Mouse (Mus musculus): ENCODE data around the gene Bcl2l2. TPM values are rescaled to one million over a fixed set of nuclear protein-coding genes. Genes with fewer than 3 reads are reported as not detected.

Gene Bcl2l2
- total RNA-seq (2014; rRNA removed) (14.1 and 17.2 TPM in 2 replicates), polyA plus RNA-seq (2012; rRNA removed) (17.3 and 19.5 TPM in 2 replicates)

- no peaks in the 10 kb centered on the region for H3K27me3 ChIP-seq (ENCODE audit: control insufficient read depth, insufficient read depth, low read length)
- DNase-seq (ENCODE audit: extremely low read depth, low read depth, low spot score): peak; percentile 79
- TF ChIP-seq CTCF (IDR thresholded peaks at IDR 0.05; ENCODE audit: low read depth, low read length) (no peak), POLR2A (IDR thresholded peaks at IDR 0.05; ENCODE audit: extremely low read depth, insufficient read depth, low read length) (peak; percentile 88)
- H3K79me2 ChIP-seq (ENCODE audit: control insufficient read depth, insufficient read depth, low read length): no peaks in the 10 kb centered on the region; the same call in 1 of the 2 replicates
- peak within 1 kb of the TSS; percentile 82 for H3K4me3 ChIP-seq (ENCODE audit: insufficient read depth, low read depth, low read length)
- peaks cover 9% of the 10 kb centered on the region; the same call in 1 of the 2 replicates for H3K4me1 ChIP-seq (ENCODE audit: control insufficient read depth, insufficient read depth, low read length)
- H3K36me3 ChIP-seq (ENCODE audit: control insufficient read depth, insufficient read depth, low read length): no peaks in the 10 kb centered on the region
- under 1% methylated on average over 27 of the region's 27 CpGs for WGBS
- H3K9ac ChIP-seq (ENCODE audit: low read depth, low read length): peak within 1 kb of the TSS; percentile 79
- H3K27ac ChIP-seq (replicated peaks; ENCODE audit: insufficient read depth, low read depth, low read length): peak within 1 kb of the TSS; percentile 75
Measured at GRCm38 (mm10) chr14:54883154-54884021, at the start of gene Bcl2l2, which contains the start of gene Gm20521. Gene Bcl2l2 (plus strand): TSS chr14:54883377. Gene Gm20521 (plus strand): TSS chr14:54883441.

GRCm38 (mm10) chr14:54843461-54843860 lies 39.7 kb upstream of the Bcl2l2 start:
- peak; percentile 54 for TF ChIP-seq CTCF (IDR thresholded peaks at IDR 0.05; ENCODE audit: low read depth, low read length)
- TF ChIP-seq POLR2A (IDR thresholded peaks at IDR 0.05; ENCODE audit: extremely low read depth, insufficient read depth, low read length): no peak
- H3K9ac ChIP-seq (ENCODE audit: low read depth, low read length): no peak overlapping the region
- H3K4me3 ChIP-seq (ENCODE audit: insufficient read depth, low read depth, low read length): no peak overlapping the region
- peaks cover 2% of the 10 kb centered on the region; the same call in 1 of the 2 replicates for H3K4me1 ChIP-seq (ENCODE audit: control insufficient read depth, insufficient read depth, low read length)
- no peaks in the 10 kb centered on the region for H3K27me3 ChIP-seq (ENCODE audit: control insufficient read depth, insufficient read depth, low read length)
- no peaks in the 10 kb centered on the region for H3K79me2 ChIP-seq (ENCODE audit: control insufficient read depth, insufficient read depth, low read length)
- no peak overlapping the region for H3K27ac ChIP-seq (replicated peaks; ENCODE audit: insufficient read depth, low read depth, low read length)
- WGBS: under 1% methylated on average over 4 of the region's 4 CpGs
- peak; percentile 46 for DNase-seq (ENCODE audit: extremely low read depth, low read depth, low spot score)
- H3K36me3 ChIP-seq (ENCODE audit: control insufficient read depth, insufficient read depth, low read length): no peaks in the 10 kb centered on the region

GRCm38 (mm10) chr14:54855726-54856125 lies 27.5 kb upstream of the Bcl2l2 start:
- 28% methylated on average over 3 of the region's 3 CpGs for WGBS
- TF ChIP-seq POLR2A (IDR thresholded peaks at IDR 0.05; ENCODE audit: extremely low read depth, insufficient read depth, low read length) (no peak), CTCF (IDR thresholded peaks at IDR 0.05; ENCODE audit: low read depth, low read length) (no peak)
- DNase-seq (ENCODE audit: extremely low read depth, low read depth, low spot score): peak; percentile 52

GRCm38 (mm10) chr14:54856703-54857102 lies 26.5 kb upstream of the Bcl2l2 start:
- 86% methylated on average over 7 of the region's 7 CpGs for WGBS
- H3K27ac ChIP-seq (replicated peaks; ENCODE audit: insufficient read depth, low read depth, low read length): no peak overlapping the region
- no peak for DNase-seq (ENCODE audit: extremely low read depth, low read depth, low spot score)
- H3K9ac ChIP-seq (ENCODE audit: low read depth, low read length): no peak overlapping the region
- H3K36me3 ChIP-seq (ENCODE audit: control insufficient read depth, insufficient read depth, low read length): no peaks in the 10 kb centered on the region
- no peak overlapping the region for H3K4me3 ChIP-seq (ENCODE audit: insufficient read depth, low read depth, low read length)
- no peaks in the 10 kb centered on the region for H3K79me2 ChIP-seq (ENCODE audit: control insufficient read depth, insufficient read depth, low read length)
- H3K27me3 ChIP-seq (ENCODE audit: control insufficient read depth, insufficient read depth, low read length): no peaks in the 10 kb centered on the region
- no peak for TF ChIP-seq POLR2A (IDR thresholded peaks at IDR 0.05; ENCODE audit: extremely low read depth, insufficient read depth, low read length)
- TF ChIP-seq CTCF (IDR thresholded peaks at IDR 0.05; ENCODE audit: low read depth, low read length): no peak
- no peaks in the 10 kb centered on the region; the same call in 1 of the 2 replicates for H3K4me1 ChIP-seq (ENCODE audit: control insufficient read depth, insufficient read depth, low read length)

More at GRCm38 (mm10) chr14:54855726-54856125, 27.5 kb upstream of the Bcl2l2 start:
- Histone ChIP-seq H3K27me3 (ENCODE audit: control insufficient read depth, insufficient read depth, low read length) (no peaks in the 10 kb centered on the region), H3K79me2 (ENCODE audit: control insufficient read depth, insufficient read depth, low read length) (no peaks in the 10 kb centered on the region), H3K36me3 (ENCODE audit: control insufficient read depth, insufficient read depth, low read length) (no peaks in the 10 kb centered on the region), H3K9ac (ENCODE audit: low read depth, low read length) (no peak overlapping the region), H3K4me1 (ENCODE audit: control insufficient read depth, insufficient read depth, low read length) (no peaks in the 10 kb centered on the region; the same call in 1 of the 2 replicates), H3K27ac (replicated peaks; ENCODE audit: insufficient read depth, low read depth, low read length) (no peak overlapping the region), H3K4me3 (ENCODE audit: insufficient read depth, low read depth, low read length) (no peak overlapping the region)

GRCm38 (mm10) chr14:54857891-54858290 lies 25.3 kb upstream of the Bcl2l2 start:
- 98% methylated on average over 9 of the region's 9 CpGs for WGBS
- no peak for DNase-seq (ENCODE audit: extremely low read depth, low read depth, low spot score)
- no peak for TF ChIP-seq CTCF (IDR thresholded peaks at IDR 0.05; ENCODE audit: low read depth, low read length)
- TF ChIP-seq POLR2A (IDR thresholded peaks at IDR 0.05; ENCODE audit: extremely low read depth, insufficient read depth, low read length): no peak

More at GRCm38 (mm10) chr14:54857891-54858290, 25.3 kb upstream of the Bcl2l2 start:
- Histone ChIP-seq H3K27ac (replicated peaks; ENCODE audit: insufficient read depth, low read depth, low read length) (no peak overlapping the region), H3K27me3 (ENCODE audit: control insufficient read depth, insufficient read depth, low read length) (no peaks in the 10 kb centered on the region), H3K4me3 (ENCODE audit: insufficient read depth, low read depth, low read length) (no peak overlapping the region), H3K79me2 (ENCODE audit: control insufficient read depth, insufficient read depth, low read length) (no peaks in the 10 kb centered on the region), H3K4me1 (ENCODE audit: control insufficient read depth, insufficient read depth, low read length) (no peaks in the 10 kb centered on the region; the same call in 1 of the 2 replicates), H3K9ac (ENCODE audit: low read depth, low read length) (no peak overlapping the region), H3K36me3 (ENCODE audit: control insufficient read depth, insufficient read depth, low read length) (no peaks in the 10 kb centered on the region)
